Mouse (Mus musculus) megakaryocyte, adult 5-6 weeks (primary cell): Measurements from ENCODE around the gene Trpm2. TPM values are rescaled to one million over a fixed set of nuclear protein-coding genes. Genes with fewer than 3 reads are reported as not detected.

Experiments
- total RNA-seq, 2 experiments: library from RNA; stranded (forward) in 1 of 2; stranded (reverse) in 1 of 2; fragments of 153-499, 151-499 nt in 1 of 2; fragments of 221-1000, 200-1000 nt in 1 of 2; gene quantifications; 2 replicates each; pipeline versions ENCODE4 v1.2.3 to v1.2.4; 2015 to 2017

Trpm2 gene
- total RNA-seq, 2 experiments from 2014 or later, result 15.2 to 35.8 TPM

Other genes starting within 250 kb of the Trpm2 start
- gene Krtap12-1, start 250.0 kb downstream of the Trpm2 start, total RNA-seq (2015), result not detected in 2 replicates
- not detected in 2 replicates for gene Krtap12-1, start 250.0 kb downstream of the Trpm2 start, total RNA-seq (2017)
- not detected in 2 replicates for gene Gm10100, start 244.1 kb downstream of the Trpm2 start, total RNA-seq (2015)
- gene Gm10100, start 244.1 kb downstream of the Trpm2 start, total RNA-seq (2017), result not detected in 2 replicates
- gene Gm18596, start 227.9 kb downstream of the Trpm2 start, total RNA-seq (2015), result not detected in 2 replicates
- not detected in 2 replicates for gene Gm18596, start 227.9 kb downstream of the Trpm2 start, total RNA-seq (2017)
- not detected in 2 replicates for gene Gm9736, start 219.2 kb downstream of the Trpm2 start, total RNA-seq (2015)
- gene Gm9736, start 219.2 kb downstream of the Trpm2 start, total RNA-seq (2017), result not detected in 2 replicates
- gene Gm3233, start 210.9 kb downstream of the Trpm2 start, total RNA-seq (2015), result not detected in 2 replicates
- not detected in 2 replicates for gene Gm3233, start 210.9 kb downstream of the Trpm2 start, total RNA-seq (2017)
- gene Gm3238, start 199.2 kb downstream of the Trpm2 start, total RNA-seq (2015), result not detected in 2 replicates
- not detected in 2 replicates for gene Gm3238, start 199.2 kb downstream of the Trpm2 start, total RNA-seq (2017)
- not detected in 2 replicates for gene Gm7138, start 193.6 kb downstream of the Trpm2 start, total RNA-seq (2015)
- not detected in 2 replicates for gene Gm7138, start 193.6 kb downstream of the Trpm2 start, total RNA-seq (2017)
- not detected in 2 replicates for gene Gm3250, start 188.0 kb downstream of the Trpm2 start, total RNA-seq (2015)
- not detected in 2 replicates for gene Gm3250, start 188.0 kb downstream of the Trpm2 start, total RNA-seq (2017)
- gene Gm7137, start 182.4 kb downstream of the Trpm2 start, total RNA-seq (2015), result not detected in 2 replicates
- gene Gm7137, start 182.4 kb downstream of the Trpm2 start, total RNA-seq (2017), result not detected in 2 replicates
- not detected in 2 replicates for gene Gm9639, start 175.5 kb downstream of the Trpm2 start, total RNA-seq (2015)
- not detected in 2 replicates for gene Gm9639, start 175.5 kb downstream of the Trpm2 start, total RNA-seq (2017)
- not detected in 2 replicates for gene Gm19668, start 171.4 kb downstream of the Trpm2 start, total RNA-seq (2015)
- not detected in 2 replicates for gene Gm19668, start 171.4 kb downstream of the Trpm2 start, total RNA-seq (2017)
- gene Gm9507, start 158.7 kb downstream of the Trpm2 start, total RNA-seq (2015), result not detected in 2 replicates
- not detected in 2 replicates for gene Gm9507, start 158.7 kb downstream of the Trpm2 start, total RNA-seq (2017)
- gene Gm2696, start 155.9 kb downstream of the Trpm2 start, total RNA-seq (2015), result not detected in 2 replicates
- not detected in 2 replicates for gene Gm2696, start 155.9 kb downstream of the Trpm2 start, total RNA-seq (2017)
- not detected in 2 replicates for gene Krtap10-4, start 143.5 kb downstream of the Trpm2 start, total RNA-seq (2015)
- not detected in 2 replicates for gene Krtap10-4, start 143.5 kb downstream of the Trpm2 start, total RNA-seq (2017)
- not detected in 2 replicates for gene Krtap10-10, start 134.6 kb downstream of the Trpm2 start, total RNA-seq (2015)
- gene Krtap10-10, start 134.6 kb downstream of the Trpm2 start, total RNA-seq (2017), result not detected in 2 replicates
- gene Gm36176, start 123.8 kb downstream of the Trpm2 start, total RNA-seq (2015), result not detected in 2 replicates
- gene Gm36176, start 123.8 kb downstream of the Trpm2 start, total RNA-seq (2017), result not detected in 2 replicates
- not detected in 2 replicates for gene Gm10318, start 117.7 kb downstream of the Trpm2 start, total RNA-seq (2015)
- not detected in 2 replicates for gene Gm10318, start 117.7 kb downstream of the Trpm2 start, total RNA-seq (2017)
- not detected in 2 replicates for gene Gm3285, start 108.6 kb downstream of the Trpm2 start, total RNA-seq (2015)
- gene Gm3285, start 108.6 kb downstream of the Trpm2 start, total RNA-seq (2017), result not detected in 2 replicates
- 0.07 TPM in 1 of 2 replicates, not detected in the other for gene Lrrc3, start 68.0 kb downstream of the Trpm2 start, total RNA-seq (2015)
- not detected in 2 replicates for gene Lrrc3, start 68.0 kb downstream of the Trpm2 start, total RNA-seq (2017)
- 9.1 and 12.3 TPM in 2 replicates for gene 1810043G02Rik, start 8.0 kb upstream of the Trpm2 start, total RNA-seq (2015)
- gene 1810043G02Rik, start 8.0 kb upstream of the Trpm2 start, total RNA-seq (2017), result 12.2 and 15.8 TPM in 2 replicates
- gene Pfkl, start 39.5 kb upstream of the Trpm2 start, total RNA-seq (2015), result 6.9 and 7.0 TPM in 2 replicates
- 13.6 and 16.9 TPM in 2 replicates for gene Pfkl, start 39.5 kb upstream of the Trpm2 start, total RNA-seq (2017)
- gene Dnmt3l, start 71.4 kb upstream of the Trpm2 start, total RNA-seq (2015), result 2.5 TPM in 1 of 2 replicates, not detected in the other
- 0.37 TPM in 1 of 2 replicates, not detected in the other for gene Dnmt3l, start 71.4 kb upstream of the Trpm2 start, total RNA-seq (2017)
- not detected in 2 replicates for gene Aire, start 73.0 kb upstream of the Trpm2 start, total RNA-seq (2015)
- gene Aire, start 73.0 kb upstream of the Trpm2 start, total RNA-seq (2017), result not detected in 2 replicates
- gene Icosl, start 98.7 kb upstream of the Trpm2 start, total RNA-seq (2015), result 29.3 and 34.3 TPM in 2 replicates
- 20.8 and 24.4 TPM in 2 replicates for gene Icosl, start 98.7 kb upstream of the Trpm2 start, total RNA-seq (2017)
- gene D10Jhu81e, start 199.2 kb upstream of the Trpm2 start, total RNA-seq (2015), result 22.7 and 25.3 TPM in 2 replicates
- gene D10Jhu81e, start 199.2 kb upstream of the Trpm2 start, total RNA-seq (2017), result 57.6 and 69.2 TPM in 2 replicates
- gene Pwp2, start 214.6 kb upstream of the Trpm2 start, total RNA-seq (2015), result 2.2 and 3.0 TPM in 2 replicates
- gene Pwp2, start 214.6 kb upstream of the Trpm2 start, total RNA-seq (2017), result 7.4 and 8.8 TPM in 2 replicates